Mouse (Mus musculus) neutrophil, adult 59 days (primary cell): Measurements from ENCODE around the gene Emg1. TPM values are rescaled to one million over a fixed set of nuclear protein-coding genes. Genes with fewer than 3 reads are reported as not detected.

Experiments
- total RNA-seq, 2 experiments: library from RNA; stranded (reverse); gene quantifications; 1 replicate in 1 of 2; 2 replicates in 1 of 2; pipeline ENCODE4 v1.2.4; 2023

Emg1 gene
- 10 to 100 TPM; 49.4 to 59.1 TPM for total RNA-seq

DNA sequence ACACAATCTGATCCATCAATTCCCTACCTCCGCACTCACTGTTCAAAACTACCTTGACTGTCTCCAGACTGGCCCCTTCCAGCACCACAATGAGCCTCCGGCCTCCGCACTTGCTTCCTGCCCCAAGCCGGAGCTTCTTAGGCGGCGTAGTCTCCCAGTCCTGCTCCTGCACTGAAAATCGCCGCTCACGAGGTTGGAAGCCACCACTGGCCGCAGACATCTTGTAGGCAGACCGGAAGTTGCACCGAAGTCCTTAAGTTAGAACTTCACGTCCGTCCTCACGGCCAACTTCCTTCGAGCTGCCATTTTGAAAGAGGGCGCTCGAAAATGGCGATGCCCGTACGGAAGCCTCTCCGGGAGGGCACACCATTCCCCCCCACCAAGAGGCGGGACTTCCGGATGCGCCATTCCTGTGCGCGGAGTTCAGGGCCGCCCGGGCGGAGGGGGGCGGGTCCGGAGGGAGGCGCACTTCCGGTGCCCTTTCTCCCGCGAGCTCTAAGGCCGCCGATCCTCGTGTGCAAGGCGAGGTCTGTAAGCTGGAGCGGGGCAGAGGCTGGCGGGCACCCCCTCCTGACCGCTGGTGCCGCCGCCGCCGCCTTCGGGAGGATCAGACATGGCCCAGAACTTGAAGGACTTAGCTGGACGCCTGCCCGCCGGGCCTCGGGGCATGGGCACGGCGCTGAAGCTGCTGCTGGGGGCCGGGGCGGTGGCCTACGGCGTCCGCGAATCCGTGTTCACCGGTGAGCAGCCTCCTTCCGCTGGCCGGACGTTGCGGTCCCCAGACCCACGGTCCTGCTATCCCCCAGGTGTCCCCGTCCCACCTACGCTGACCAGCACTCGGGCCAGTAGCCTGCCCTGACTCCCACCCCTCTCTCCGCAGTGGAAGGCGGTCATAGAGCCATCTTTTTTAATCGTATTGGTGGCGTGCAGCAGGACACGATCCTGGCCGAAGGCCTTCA, at the start of gene Emg1, which contains the start of gene Phb2:
Emg1 (minus strand) TSS at position 355 of the 959 bp plus-strand sequence.
Phb2 (plus strand) TSS at position 513 of the 959 bp plus-strand sequence.

DNA sequence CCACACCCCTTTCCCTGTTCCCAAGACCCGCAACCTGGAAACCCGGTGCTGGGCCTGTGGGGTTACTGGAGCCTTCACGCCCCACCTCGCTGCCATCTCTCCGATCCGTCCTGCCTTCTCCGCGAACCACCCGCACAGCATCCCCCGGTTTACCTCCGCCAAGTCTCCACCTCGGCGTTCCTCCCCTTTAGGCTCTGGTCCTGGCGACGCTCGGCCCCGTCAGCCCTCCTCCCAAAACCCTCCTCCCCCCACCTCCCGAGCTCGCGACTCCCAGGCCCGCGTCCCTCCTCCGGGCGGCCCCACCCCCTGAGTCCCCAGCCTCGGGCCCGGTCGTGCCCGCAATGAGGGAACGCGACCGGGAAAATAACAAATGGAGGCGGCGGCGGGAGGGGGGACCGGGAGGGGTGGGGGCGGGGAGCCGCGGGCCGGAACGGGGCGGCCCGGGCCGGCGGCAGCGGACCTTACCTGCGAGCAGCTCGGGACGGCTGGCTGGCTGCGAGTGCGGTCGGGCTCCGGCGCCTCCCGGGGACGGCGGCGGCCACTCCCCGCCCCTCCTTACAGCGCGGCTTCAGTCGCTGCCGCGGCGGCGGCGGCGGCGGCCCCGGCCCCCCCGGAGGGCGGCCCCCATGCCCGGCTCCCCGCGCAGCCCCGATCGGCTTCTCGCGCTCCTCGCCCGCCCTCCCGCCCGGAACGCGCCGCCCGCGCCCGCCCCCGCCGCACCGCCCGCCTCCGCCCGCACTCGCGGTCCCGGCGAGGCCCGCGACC, 44.0 kb upstream of the Emg1 start, which contains the start of the genes Gm45234 and Atn1:
Gm45234 (minus strand) TSS at position 191 of the 765 bp plus-strand sequence.
Atn1 (minus strand) TSS at position 694 of the 765 bp plus-strand sequence.

DNA sequence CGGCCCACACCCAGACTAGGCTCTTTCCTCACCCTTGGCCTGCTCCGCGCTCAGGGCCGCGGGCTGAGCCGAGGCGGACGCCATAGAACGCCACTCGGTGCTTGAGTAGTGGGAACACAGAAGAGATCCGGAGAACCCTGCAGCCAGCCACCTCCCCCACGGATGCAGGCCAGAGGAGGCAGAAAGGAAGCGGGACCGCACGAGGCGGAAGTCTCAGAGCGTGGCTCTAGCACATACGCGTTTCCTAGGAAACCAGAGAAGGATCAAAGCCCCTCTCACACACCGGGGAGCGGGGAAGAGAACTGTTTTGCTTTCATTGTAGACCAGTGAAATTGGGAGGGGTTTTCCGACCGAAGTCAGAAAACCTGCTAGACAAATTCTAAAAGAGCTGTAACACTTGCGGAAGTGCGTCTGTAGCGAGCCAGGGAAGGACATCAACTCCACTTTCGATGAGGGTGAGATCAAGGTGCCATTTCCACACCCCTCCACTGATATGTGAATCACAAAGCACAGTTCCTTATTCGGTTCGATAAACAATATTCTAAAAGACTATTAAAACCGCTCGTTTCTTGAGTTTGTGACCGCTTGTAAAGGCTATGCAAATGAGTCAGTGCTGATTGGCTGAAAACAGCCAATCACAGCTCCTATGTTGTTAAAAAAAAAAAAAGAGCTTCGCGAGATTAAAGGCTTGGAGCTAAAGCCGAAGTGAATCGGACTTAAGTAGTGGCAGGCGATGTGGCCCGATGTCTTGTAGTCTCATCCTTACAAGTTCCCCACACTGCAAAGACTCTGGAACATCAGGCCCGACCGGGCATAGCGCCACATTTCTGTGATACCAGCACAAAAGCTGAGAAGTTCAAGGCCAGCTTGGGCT, 29.1 kb upstream of the Emg1 start, which contains the start of gene Grcc10:
Grcc10 (minus strand) TSS at position 487 of the 874 bp plus-strand sequence.

DNA sequence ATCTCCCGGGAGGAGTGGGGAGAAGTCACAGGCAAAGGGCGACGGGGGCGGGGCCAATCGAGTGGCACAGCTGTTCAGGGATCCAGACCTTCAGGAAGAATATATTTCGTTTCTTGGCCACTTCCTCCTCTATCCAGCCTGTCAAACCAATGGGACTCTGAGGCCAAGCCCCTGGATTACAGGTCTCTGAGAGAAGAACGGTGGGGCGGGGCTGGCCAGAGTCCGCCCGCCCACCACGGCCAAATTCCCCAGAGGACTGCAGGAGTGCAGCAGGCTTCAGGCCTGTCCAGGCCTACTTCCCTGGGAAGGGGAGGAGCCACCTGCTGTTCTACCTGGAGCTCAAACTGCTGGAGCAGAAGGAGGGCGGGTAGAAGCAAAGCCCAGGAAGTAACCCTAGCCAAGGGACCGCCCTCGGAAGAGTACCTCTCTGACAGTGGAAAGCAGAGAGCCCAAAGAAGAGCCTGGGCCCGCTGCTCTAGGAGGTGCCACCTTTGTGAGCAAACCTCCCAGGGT, 26.6 kb upstream of the Emg1 start, which contains the start of gene Ptpn6:
Ptpn6 (minus strand) TSS at position 204 of the 513 bp plus-strand sequence.

DNA sequence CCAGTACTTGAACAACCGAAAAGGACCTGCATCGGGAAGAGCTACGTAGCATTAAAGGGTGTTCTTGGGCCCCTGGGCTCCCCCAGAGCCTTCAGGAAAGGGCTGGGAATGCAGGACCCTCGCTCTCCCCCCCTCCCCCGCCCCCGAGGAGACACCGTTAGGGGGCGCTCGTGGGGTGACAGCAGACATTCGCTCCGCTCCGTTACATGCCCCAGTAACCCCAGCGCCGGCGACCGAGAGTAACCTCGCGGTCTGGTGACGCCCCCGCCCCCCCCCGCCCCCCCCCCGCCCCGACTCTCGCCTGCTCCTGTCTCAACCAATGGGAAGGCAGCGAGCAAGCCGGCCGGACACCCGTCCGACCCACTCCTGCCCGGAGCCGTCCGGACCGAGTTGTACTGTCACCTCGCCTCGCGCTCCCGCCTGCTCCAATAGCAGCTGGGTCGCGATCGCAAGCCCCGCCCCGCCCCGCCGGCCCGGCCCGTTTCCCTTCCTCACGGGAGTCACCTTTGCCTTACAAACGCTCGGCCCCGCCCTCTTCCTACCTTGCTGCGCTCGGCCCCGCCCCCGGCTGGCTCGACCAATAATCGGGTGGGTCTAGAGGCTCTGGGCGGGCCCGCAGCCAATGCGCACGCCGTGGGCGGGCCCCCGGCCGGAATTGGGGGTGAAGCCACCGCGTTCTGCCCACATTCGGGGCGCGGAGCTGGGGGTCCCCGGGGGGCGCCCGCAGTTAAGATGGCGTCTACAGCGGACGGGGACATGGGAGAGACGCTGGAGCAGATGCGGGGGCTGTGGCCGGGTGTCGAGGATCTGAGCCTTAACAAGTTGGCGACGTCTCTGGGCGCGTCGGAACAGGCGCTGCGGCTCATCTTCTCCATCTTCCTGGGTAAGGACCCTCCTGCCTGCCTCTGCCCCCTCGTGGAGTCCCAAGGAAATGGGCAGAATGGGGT, 49.2 kb downstream of the Emg1 start, which contains the start of gene Lpcat3:
Lpcat3 (plus strand) TSS at position 551 of the 947 bp plus-strand sequence.

Other genes starting within 250 kb of the Emg1 start
- 1 to 10 TPM; 4.2 to 4.7 TPM for gene Clstn3, start 247.4 kb downstream of the Emg1 start, total RNA-seq
- gene C1rl, start 219.1 kb downstream of the Emg1 start, total RNA-seq, result 10 to 100 TPM; 44.4 to 46.8 TPM
- gene C1ra, start 199.8 kb downstream of the Emg1 start, total RNA-seq, result 1 to 10 TPM; 5.3 TPM
- gene C1s1, start 169.8 kb downstream of the Emg1 start, total RNA-seq, result not detected
- gene C1rb, start 141.9 kb downstream of the Emg1 start, total RNA-seq, result under 1 TPM; 0.71 to 0.80 TPM
- not detected for gene C1s2, start 76.1 kb downstream of the Emg1 start, total RNA-seq
- gene Lpcat3, start 49.2 kb downstream of the Emg1 start, total RNA-seq, result 10 to 100 TPM; 39.7 to 48.9 TPM
- 100 to 1,000 TPM; 104 to 117 TPM for gene Phb2, start 158 bp upstream of the Emg1 start, total RNA-seq
- 100 to 1,000 TPM; 415 to 423 TPM for gene Ptpn6, start 26.5 kb upstream of the Emg1 start, total RNA-seq
- gene Grcc10, start 29.2 kb upstream of the Emg1 start, total RNA-seq, result 100 to 1,000 TPM; 118 to 130 TPM
- gene Gm45234, start 43.8 kb upstream of the Emg1 start, total RNA-seq, result not detected
- 10 to 100 TPM; 28.0 to 34.6 TPM for gene Atn1, start 44.3 kb upstream of the Emg1 start, total RNA-seq
- not detected for gene Eno2, start 57.5 kb upstream of the Emg1 start, total RNA-seq
- gene Lrrc23, start 67.5 kb upstream of the Emg1 start, total RNA-seq, result not detected
- gene Spsb2, start 96.5 kb upstream of the Emg1 start, total RNA-seq, result 10 to 100 TPM; 22.1 to 22.7 TPM
- gene Tpi1, start 102.1 kb upstream of the Emg1 start, total RNA-seq, result 100 to 1,000 TPM; 120 to 136 TPM
- gene Usp5, start 117.3 kb upstream of the Emg1 start, total RNA-seq, result 10 to 100 TPM; 59.3 TPM
- 10 to 100 TPM; 63.3 to 71.4 TPM for gene Cdca3, start 117.4 kb upstream of the Emg1 start, total RNA-seq
- not detected for gene Gnb3, start 128.1 kb upstream of the Emg1 start, total RNA-seq
- gene P3h3, start 145.6 kb upstream of the Emg1 start, total RNA-seq, result under 1 TPM; 0.42 to 0.64 TPM
- gene Gpr162, start 151.8 kb upstream of the Emg1 start, total RNA-seq, result not detected
- under 1 TPM; 0.20 to 0.29 TPM for gene Cd4, start 176.0 kb upstream of the Emg1 start, total RNA-seq
- gene Lag3, start 199.5 kb upstream of the Emg1 start, total RNA-seq, result under 1 TPM; 0.37 to 0.73 TPM
- 100 to 1,000 TPM; 106 to 150 TPM for gene Ptms, start 207.9 kb upstream of the Emg1 start, total RNA-seq
- gene Mlf2, start 219.2 kb upstream of the Emg1 start, total RNA-seq, result 10 to 100 TPM; 92.0 to 97.0 TPM